Mouse (Mus musculus): ENCODE data around the gene Zrsr2. TPM values are rescaled to one million over a fixed set of nuclear protein-coding genes. Genes with fewer than 3 reads are reported as not detected.

The Zrsr2 gene
- total RNA-seq (2017): 58.7 and 87.7 TPM in 2 replicates

DNA sequence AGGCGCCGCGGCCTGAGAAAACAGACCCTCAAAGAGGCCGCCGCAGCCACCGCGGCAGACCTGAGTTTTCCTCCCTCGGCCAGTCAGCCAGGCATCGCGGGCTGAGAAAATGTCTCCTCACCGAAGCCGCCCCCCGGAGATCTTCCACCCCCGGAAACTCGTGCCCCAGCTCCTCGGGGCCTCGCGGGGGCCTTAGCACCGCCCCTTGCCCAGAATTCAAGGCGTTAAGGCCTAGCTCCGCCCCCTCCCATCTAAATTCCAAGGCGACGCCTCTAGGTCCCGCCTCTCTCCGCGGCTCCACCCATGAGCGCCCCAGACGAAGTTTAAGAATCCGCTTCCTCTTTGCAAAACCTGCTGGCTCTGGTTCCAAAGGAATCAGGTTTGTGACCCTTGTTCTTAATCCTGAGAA lies at the start of gene Zrsr2:
Gene Zrsr2 (minus strand): TSS at position 195 of the 409 bp plus-strand sequence.
- ATAC-seq (replicated peaks in 1 of 2; ENCODE audit: insufficient read depth in 1 of 2, low FRiP score in 2 of 2, low TSS enrichment in 1 of 2, low read depth in 1 of 2, poor library complexity in 2 of 2, severe bottlenecking in 2 of 2): peak; percentile 92 to 93

DNA sequence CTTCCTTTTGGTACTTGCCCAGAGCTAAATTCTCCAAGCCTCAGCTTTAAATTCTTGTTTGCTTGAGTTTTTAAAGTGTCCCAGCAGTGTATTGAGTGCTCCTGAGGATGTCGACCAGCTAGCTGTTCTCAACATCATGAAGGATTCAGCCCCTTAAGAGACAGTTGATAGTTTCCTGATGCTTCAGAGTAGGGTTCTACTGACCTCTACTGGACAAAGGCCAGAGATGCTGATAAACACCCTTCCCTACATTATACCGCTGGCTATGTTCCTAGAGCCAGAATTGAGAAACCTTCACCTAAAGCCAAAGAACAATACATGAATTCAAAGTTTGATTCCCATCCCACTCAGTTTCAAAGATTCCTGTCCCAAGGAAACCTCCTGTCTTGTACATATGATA lies 46.3 kb upstream of the Zrsr2 start:
- peak; percentile 72 to 82; a peak in 3 of 4 replicates for ATAC-seq (replicated peaks in 1 of 2; ENCODE audit: insufficient read depth in 1 of 2, low FRiP score in 2 of 2, low TSS enrichment in 1 of 2, low read depth in 1 of 2, poor library complexity in 2 of 2, severe bottlenecking in 2 of 2)

DNA sequence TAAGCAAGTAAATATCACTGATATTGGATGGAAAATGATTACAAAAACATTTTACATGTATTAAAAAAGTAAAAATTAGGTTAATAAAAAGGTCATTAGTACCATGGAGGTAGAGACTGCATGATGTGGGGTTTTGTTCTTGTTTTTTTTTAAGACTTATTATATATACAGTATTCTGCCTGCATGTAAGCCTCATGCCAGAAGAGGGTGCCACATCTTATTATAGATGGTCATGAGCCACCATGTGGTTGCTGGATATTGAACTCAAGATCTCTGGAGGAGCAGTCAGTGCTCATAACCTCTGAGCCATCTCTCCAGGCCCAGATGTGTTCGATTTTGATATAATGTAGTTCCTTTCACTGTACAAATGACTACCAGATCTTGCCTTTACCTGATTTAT lies 41.4 kb upstream of the Zrsr2 start:
- ATAC-seq (replicated peaks in 1 of 2; ENCODE audit: insufficient read depth in 1 of 2, low FRiP score in 2 of 2, low TSS enrichment in 1 of 2, low read depth in 1 of 2, poor library complexity in 2 of 2, severe bottlenecking in 2 of 2): peak in 1 of 2 experiments; percentile 56; a peak in 1 of 4 replicates

DNA sequence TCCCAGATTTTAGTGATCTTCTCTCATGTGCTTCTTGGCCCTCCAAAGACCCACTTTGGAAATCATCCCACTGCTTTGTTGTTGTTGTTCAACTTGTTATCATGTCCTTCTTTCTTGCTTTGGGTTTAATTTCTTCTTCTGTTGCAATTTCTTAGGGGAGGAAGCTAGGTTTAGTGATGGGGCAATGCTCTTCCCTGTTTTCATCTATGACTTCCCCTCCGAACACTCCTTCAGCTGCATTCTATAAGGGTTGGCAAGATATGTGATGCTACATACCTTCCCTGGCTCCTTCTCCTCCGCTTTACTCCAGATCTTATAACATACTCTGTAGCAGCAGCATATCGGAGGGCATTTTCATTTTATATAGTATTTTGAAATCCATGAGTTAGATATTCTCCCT lies 38.3 kb upstream of the Zrsr2 start:
- no peak; a peak in 1 of 4 replicates for ATAC-seq (replicated peaks in 1 of 2; ENCODE audit: insufficient read depth in 1 of 2, low FRiP score in 2 of 2, low TSS enrichment in 1 of 2, low read depth in 1 of 2, poor library complexity in 2 of 2, severe bottlenecking in 2 of 2)

DNA sequence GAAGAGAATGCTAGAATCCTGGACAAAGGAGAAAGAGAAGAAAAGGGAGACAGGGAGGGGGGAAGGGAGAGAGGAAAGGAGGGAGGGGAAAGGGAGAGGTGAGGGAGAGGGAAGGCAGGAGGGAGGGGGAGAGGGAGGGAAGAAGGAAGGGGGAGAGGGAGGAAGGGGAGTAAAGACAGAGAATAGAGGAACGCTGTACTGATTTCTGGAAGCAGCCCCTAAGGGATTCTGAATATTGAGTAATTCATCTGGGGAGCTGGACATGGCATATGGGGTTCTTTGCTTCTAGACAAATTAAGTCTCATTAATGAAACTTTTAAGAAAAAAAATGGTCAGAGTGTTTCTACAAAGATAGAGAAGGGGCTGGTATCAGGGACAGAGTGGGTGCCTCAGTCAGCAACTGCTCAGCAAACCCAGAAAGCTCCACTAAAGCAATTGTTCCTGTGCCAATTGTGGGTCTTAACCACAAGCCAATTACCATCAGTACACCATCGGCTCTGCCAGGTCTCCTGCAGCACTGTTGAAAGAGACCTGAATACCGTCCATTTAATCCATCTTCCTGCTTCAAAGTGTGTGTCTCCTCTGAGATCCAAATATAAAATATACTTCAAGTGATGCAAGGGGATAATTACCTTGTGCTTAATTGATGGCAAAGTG lies 29.4 kb upstream of the Zrsr2 start:
- peak; percentile 39 to 80; a peak in 3 of 4 replicates for ATAC-seq (replicated peaks in 1 of 2; ENCODE audit: insufficient read depth in 1 of 2, low FRiP score in 2 of 2, low TSS enrichment in 1 of 2, low read depth in 1 of 2, poor library complexity in 2 of 2, severe bottlenecking in 2 of 2)

DNA sequence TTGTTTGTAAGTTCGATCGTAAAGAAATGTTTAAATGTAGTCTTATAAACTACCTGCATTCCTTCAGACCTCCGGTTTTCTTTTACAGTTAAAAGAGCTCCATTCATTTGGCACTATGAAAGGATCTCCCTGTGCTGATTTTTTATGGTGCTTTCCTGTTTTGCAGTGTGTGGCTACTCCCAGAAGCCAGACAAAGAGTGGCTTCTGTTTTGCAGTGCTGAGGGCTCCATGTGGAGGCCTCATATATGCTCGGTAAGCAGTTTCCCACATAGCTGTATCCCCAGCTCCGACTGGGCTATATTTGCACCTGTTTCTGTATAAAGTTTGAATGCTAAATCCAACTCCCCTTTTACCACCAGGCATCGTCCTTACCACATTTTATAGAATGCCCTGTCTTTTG lies 23.7 kb upstream of the Zrsr2 start:
- ATAC-seq (replicated peaks in 1 of 2; ENCODE audit: insufficient read depth in 1 of 2, low FRiP score in 2 of 2, low TSS enrichment in 1 of 2, low read depth in 1 of 2, poor library complexity in 2 of 2, severe bottlenecking in 2 of 2): no peak

DNA sequence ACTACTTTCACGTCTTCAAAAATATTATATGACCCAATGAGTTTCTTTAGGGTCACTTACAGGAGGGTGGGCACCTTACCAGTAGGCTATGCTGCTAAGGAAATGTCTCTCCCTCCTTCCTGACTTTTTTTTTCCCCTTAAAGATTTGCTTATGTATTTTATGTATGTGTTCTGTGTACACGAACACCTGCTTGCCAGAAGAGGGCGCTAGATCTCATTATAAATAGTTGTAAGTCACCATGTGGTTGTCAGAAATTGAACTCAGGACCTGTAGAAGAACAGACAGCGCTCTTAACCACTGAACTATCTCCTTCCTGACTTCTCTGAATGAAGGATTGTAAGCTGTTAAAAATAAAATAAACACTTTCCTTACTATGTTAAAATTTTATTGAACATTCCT lies 23.0 kb upstream of the Zrsr2 start:
- no peak for ATAC-seq (replicated peaks in 1 of 2; ENCODE audit: insufficient read depth in 1 of 2, low FRiP score in 2 of 2, low TSS enrichment in 1 of 2, low read depth in 1 of 2, poor library complexity in 2 of 2, severe bottlenecking in 2 of 2)

DNA sequence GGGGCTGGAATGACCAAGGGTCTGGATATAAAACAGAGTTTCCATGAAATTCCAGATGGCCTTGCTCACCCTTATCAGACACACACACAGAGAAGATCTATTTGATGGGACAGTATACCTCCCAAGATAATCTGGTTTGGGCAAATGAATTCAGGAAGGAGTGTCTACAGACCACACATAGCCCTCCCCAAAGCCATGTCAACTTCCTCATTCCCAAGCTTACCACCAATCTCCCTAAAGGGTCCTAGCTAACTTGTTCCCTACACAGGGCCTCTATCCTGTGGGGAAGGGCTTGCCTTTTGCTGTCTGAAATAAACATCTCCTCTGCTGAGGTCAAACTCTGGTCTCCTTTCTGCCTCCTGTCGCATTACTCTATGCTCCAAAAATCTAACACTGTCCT lies 22.6 kb upstream of the Zrsr2 start:
- ATAC-seq (replicated peaks in 1 of 2; ENCODE audit: insufficient read depth in 1 of 2, low FRiP score in 2 of 2, low TSS enrichment in 1 of 2, low read depth in 1 of 2, poor library complexity in 2 of 2, severe bottlenecking in 2 of 2): peak; percentile 68 to 71; a peak in 3 of 4 replicates

DNA sequence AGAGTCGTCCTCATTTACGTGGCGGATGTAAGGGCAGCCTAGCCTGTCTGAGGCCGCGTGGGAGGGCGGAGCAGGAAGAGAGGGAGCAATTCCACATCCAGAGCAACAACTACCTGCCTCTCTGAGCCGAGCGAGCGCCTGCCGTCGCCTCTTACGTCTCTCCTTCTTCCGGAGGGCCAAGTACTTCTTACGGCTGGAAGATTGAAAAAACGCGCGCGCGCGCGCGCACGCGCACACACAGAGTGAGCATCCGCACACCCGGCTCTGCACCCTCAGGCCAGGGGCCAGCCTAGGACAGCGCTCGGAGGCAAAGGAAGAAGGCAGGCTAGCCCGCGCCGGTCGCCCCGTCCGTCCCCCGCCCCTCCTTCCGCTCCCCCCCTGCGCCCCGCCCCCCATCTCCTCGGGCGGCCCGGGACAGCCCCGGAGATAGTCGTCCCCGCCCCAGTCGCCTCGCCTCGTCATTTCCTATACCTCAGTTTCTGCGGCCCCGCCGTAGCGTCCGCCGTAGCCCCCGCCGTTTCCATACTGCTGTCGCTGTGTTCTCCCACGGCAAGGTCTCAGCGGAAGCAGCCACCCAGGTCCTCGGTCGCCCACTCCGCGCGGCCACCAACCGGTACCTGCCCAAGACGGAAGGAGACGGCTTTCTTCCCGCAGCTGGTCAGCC lies 526 bp downstream of the Zrsr2 start:
- peak; percentile 82 to 91 for ATAC-seq (replicated peaks in 1 of 2; ENCODE audit: insufficient read depth in 1 of 2, low FRiP score in 2 of 2, low TSS enrichment in 1 of 2, low read depth in 1 of 2, poor library complexity in 2 of 2, severe bottlenecking in 2 of 2)

DNA sequence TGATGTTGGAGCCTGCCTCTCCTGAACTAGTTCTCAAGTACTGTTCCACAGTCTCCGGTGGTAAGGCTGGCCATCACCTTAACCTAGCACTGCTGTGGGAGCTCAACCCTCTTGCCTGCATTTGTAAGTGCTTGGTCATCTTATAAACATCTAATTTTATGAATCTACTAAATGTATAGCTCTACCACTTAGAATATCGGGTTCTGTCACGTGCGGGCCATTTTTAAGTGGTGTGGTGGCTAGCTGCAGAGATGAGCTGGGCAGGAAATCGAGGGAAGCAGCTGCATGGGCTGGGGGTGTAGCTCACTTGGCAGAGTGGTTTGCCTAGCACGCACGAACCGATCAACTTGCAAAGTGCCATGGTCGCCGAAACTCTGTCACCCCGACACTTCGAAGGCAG lies 1.1 kb downstream of the Zrsr2 start:
- peak; percentile 1 to 20; a peak in 2 of 4 replicates for ATAC-seq (replicated peaks in 1 of 2; ENCODE audit: insufficient read depth in 1 of 2, low FRiP score in 2 of 2, low TSS enrichment in 1 of 2, low read depth in 1 of 2, poor library complexity in 2 of 2, severe bottlenecking in 2 of 2)

DNA sequence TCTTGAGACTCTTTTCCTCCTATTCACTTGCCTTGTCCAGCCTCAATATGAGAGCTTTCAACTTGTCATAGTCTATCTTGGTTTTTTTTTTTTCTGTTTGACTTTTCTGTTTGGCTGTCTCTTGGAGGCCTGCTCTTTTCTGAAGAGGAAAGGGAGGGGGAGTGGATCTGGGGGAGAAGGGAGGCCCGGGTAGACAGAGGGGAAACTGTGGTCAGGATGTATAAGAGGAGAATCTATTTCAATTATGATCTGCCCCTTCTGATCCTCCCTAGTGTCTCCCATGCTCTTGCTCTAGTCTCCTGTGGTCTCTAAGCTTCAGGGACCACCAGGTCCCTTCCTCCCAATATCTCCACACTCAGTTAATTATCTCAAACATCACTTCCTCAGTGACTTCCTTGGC lies 6.8 kb downstream of the Zrsr2 start:
- no peak for ATAC-seq (replicated peaks in 1 of 2; ENCODE audit: insufficient read depth in 1 of 2, low FRiP score in 2 of 2, low TSS enrichment in 1 of 2, low read depth in 1 of 2, poor library complexity in 2 of 2, severe bottlenecking in 2 of 2)

DNA sequence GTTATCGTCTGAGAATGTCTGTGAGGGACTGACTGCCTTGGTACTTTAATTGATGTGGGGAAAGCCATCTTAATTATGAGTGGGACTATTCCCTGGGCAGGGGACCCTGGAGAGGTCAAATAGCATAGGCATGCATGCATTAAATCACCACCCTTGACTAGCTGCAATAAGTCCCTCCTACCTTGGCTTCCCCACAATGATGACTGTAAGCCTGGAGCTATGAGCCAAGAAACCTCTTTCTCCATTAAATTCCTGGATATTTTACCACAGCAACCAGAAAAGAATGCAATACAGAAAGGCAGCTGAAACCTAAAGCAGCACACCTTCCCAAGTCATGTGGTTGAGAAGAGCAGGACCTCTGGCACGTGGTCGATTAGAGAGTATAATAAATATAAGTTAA lies 14.1 kb downstream of the Zrsr2 start:
- ATAC-seq (replicated peaks in 1 of 2; ENCODE audit: insufficient read depth in 1 of 2, low FRiP score in 2 of 2, low TSS enrichment in 1 of 2, low read depth in 1 of 2, poor library complexity in 2 of 2, severe bottlenecking in 2 of 2): no peak

DNA sequence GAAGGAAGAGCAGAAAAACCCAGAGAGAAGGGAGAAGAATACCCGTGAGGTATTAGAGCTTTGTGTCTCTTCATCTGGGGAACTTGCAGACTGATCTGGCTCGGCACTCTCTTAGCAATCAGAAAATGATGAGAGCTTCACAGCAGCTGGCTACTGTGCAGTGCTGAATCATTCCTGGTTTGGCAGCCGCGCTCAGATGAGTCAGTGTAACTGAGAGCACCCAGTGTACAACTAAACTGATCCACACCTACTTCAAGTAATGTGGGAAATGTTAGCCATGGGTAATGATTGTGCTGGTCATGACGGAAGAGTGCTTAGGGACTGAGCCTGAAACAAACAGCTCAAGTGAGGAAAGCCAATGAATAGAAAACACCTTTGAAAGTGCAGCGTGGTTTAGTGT lies 19.9 kb downstream of the Zrsr2 start:
- ATAC-seq (replicated peaks in 1 of 2; ENCODE audit: insufficient read depth in 1 of 2, low FRiP score in 2 of 2, low TSS enrichment in 1 of 2, low read depth in 1 of 2, poor library complexity in 2 of 2, severe bottlenecking in 2 of 2): no peak

DNA sequence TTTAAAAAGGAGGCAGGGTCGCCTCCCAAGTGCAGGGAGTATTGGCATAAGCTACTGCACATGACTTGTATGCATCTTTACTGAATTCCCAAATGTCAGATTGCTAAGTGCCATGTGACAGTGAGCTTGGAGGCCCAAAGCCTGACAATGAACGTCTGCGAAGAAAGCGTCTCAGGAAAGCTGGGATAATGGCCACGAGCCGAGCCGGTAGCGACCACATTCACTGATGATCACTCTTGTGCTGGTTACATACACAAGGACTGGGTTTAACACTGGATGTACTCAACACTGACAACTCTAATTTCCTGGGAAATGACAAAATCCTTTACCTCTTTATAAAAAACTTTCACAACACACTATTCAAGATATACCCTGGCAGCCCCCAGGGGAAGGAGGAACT lies 23.7 kb downstream of the Zrsr2 start:
- ATAC-seq (replicated peaks in 1 of 2; ENCODE audit: insufficient read depth in 1 of 2, low FRiP score in 2 of 2, low TSS enrichment in 1 of 2, low read depth in 1 of 2, poor library complexity in 2 of 2, severe bottlenecking in 2 of 2): no peak

DNA sequence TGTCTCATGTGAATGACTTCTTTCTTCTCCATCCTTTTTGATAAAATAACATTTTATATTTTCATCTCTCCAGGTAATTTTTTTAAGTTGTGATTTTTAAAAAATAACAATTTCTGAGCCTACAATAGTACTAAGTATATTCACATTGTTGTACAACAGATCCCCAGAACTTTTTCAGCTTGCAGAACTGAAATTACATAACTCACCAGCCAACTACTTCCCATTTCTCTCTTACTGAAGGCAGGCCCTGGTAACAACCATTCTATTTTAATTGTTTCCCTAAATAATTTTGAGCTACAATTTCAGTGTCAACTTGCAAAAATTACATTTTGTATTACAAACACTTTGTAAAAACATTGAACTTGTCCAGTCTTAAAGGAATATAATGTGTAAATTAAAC lies 28.9 kb downstream of the Zrsr2 start:
- ATAC-seq (replicated peaks in 1 of 2; ENCODE audit: insufficient read depth in 1 of 2, low FRiP score in 2 of 2, low TSS enrichment in 1 of 2, low read depth in 1 of 2, poor library complexity in 2 of 2, severe bottlenecking in 2 of 2): 0 out of 4 replicates have a peak, but pooled peaks of 1 of the 2 experiments have one; percentile 37

DNA sequence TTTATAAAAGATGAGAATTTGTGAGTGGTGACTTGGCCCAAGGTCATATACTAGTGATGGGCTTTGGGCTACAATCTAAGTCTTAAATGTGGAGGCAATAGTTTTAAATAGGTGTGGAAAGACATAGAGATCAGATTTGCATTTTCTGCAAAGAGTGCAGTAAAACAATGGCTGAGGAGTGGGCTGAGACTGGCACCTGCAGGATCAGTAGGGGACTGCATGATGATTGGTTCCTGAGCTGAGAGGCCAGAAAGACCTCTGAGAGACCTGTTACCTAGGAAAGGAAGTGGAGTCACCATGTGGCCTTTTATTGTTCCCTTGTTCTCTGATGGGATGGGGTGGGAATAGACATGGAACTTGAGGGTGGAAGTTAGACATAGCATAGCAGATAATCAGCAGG lies 45.7 kb downstream of the Zrsr2 start:
- no peak; a peak in 1 of 4 replicates for ATAC-seq (replicated peaks in 1 of 2; ENCODE audit: insufficient read depth in 1 of 2, low FRiP score in 2 of 2, low TSS enrichment in 1 of 2, low read depth in 1 of 2, poor library complexity in 2 of 2, severe bottlenecking in 2 of 2)

DNA sequence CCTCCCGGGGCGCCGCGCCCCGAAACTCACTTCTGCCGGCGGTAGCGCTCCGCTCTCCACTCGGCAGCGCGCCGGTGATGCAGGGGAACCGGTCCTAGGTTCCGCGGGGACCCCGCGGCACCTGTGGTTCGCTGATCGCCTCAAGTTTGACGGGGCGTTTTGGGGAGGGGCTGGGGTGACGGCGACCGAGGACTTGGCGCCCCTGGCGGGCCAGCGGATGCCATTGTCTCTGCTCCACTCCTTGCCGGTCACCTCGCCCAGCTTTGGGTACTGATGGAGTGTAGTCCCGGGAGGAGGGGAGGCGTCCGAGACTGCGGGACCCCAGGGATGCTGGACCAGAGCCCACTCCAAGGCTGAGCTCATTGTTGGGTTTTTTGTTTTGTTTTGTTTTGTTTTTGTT lies 49.1 kb downstream of the Zrsr2 start:
- ATAC-seq (replicated peaks in 1 of 2; ENCODE audit: insufficient read depth in 1 of 2, low FRiP score in 2 of 2, low TSS enrichment in 1 of 2, low read depth in 1 of 2, poor library complexity in 2 of 2, severe bottlenecking in 2 of 2): 0 out of 4 replicates have a peak, but pooled peaks of 1 of the 2 experiments have one; percentile 9

DNA sequence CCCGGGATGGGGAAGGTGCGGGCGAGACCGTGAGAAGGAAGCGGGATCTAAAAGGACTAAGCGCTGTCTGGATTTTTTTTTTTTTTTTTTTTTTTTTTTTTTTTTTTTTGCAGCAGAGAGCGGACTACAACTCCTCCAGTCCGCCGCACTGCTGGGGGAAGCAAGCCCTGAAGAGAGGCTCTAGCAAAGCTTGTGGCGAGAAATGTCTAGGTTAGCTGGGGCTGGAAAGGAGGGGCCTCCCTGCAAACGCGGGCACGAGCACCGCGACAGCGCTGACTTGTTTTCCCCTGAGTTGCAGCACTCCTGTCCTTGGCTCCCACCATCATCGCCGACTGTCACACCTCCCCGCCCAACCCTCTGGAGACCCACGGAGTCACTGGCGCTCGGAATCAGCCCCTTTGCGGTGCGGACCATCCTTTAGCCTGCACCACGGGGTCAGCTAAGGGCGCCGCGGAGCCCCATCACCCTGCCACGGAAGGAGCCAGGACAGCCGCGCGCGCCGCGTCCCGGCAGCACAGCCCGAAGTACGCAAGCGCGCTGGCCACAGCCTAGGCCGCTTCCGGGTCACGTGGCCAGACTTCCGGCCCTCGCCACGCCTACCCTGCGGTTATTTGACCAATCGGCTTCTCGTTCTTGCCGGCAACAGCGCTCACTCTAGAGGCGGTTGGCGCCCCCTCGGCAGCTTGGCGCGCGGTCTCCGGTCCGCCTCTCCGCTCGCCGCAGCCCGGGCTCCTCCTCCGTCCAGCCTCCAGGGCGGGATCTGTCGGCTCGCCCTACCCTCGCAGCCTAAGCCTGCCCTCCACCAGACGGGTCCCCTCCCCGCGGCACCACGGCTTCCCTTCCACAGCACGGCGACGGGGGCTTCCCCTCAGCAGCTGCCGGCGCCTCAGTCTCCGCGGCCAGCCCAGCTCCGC lies 49.9 kb downstream of the Zrsr2 start, which contains the start of gene Ap1s2:
Gene Ap1s2 (plus strand): TSS at position 681 of the 914 bp plus-strand sequence.
- ATAC-seq (replicated peaks in 1 of 2; ENCODE audit: insufficient read depth in 1 of 2, low FRiP score in 2 of 2, low TSS enrichment in 1 of 2, low read depth in 1 of 2, poor library complexity in 2 of 2, severe bottlenecking in 2 of 2): peak; percentile 97

Measured in hematopoietic stem cell, adult 5-6 weeks (primary cell).